Mouse (Mus musculus) right cerebral cortex, postnatal 25 days (tissue): ENCODE data around the gene Edil3.

Experiments
- DNase-seq: peaks from one replicate; pipeline ENCODE4 v3.0.0; 2022

The Edil3 gene

GRCm38 (mm10) chr13:89286696-89287305 is 465.5 kb downstream of the Edil3 start:
- DNase-seq = peak; percentile 13

- no peak for DNase-seq
Observed at GRCm38 (mm10) chr13:89288201-89288600, 466.9 kb downstream of the Edil3 start.

GRCm38 (mm10) chr13:89321155-89321554 is 499.9 kb downstream of the Edil3 start:
- DNase-seq = no peak

- peak; percentile 30 for DNase-seq
Observed at GRCm38 (mm10) chr13:89324282-89324681, 503.0 kb downstream of the Edil3 start.

GRCm38 (mm10) chr13:89334494-89334893 is 513.2 kb downstream of the Edil3 start:
- DNase-seq = no peak

GRCm38 (mm10) chr13:89335908-89336579 is 514.8 kb downstream of the Edil3 start:
- DNase-seq = no peak

GRCm38 (mm10) chr13:89339055-89339454 is 517.8 kb downstream of the Edil3 start:
- no peak for DNase-seq

- DNase-seq = no peak
Observed at GRCm38 (mm10) chr13:89339776-89340175, 518.5 kb downstream of the Edil3 start.

- no peak for DNase-seq
Observed at GRCm38 (mm10) chr13:89355234-89355633, 534.0 kb downstream of the Edil3 start.

GRCm38 (mm10) chr13:89358407-89358806 is 537.1 kb downstream of the Edil3 start:
- DNase-seq = no peak

- no peak for DNase-seq
Observed at GRCm38 (mm10) chr13:89362274-89362673, 541.0 kb downstream of the Edil3 start.

GRCm38 (mm10) chr13:89371253-89371652 is 550.0 kb downstream of the Edil3 start:
- DNase-seq = no peak

- no peak for DNase-seq
Observed at GRCm38 (mm10) chr13:89371656-89372240, 550.5 kb downstream of the Edil3 start.
